Mouse (Mus musculus): ENCODE measurements around the gene Msh4. TPM values are rescaled to one million over a fixed set of nuclear protein-coding genes. Genes with fewer than 3 reads are reported as not detected.

Gene Msh4
- total RNA-seq (2014; rRNA removed): 0.07 and 0.09 TPM in 2 replicates
- not detected in 2 replicates for polyA plus RNA-seq (2012; rRNA removed)

GRCm38 (mm10) chr3:153906136-153906871 lies at the start of gene Msh4:
Gene Msh4 (minus strand): TSS chr3:153906138.
- H3K27ac ChIP-seq (replicated peaks; ENCODE audit: insufficient read depth, low read depth, low read length): no peak within 1 kb of the TSS
- H3K79me2 ChIP-seq (ENCODE audit: control insufficient read depth, insufficient read depth, low read length): no peaks in the 10 kb centered on the region; the same call in 1 of the 2 replicates
- no peak for TF ChIP-seq CTCF (IDR thresholded peaks at IDR 0.05; ENCODE audit: low read depth, low read length)
- TF ChIP-seq POLR2A (IDR thresholded peaks at IDR 0.05; ENCODE audit: extremely low read depth, insufficient read depth, low read length): no peak
- H3K36me3 ChIP-seq (ENCODE audit: control insufficient read depth, insufficient read depth, low read length): peaks cover 57% of the 10 kb centered on the region
- DNase-seq (ENCODE audit: extremely low read depth, low read depth, low spot score): no peak
- no peaks in the 10 kb centered on the region for H3K27me3 ChIP-seq (ENCODE audit: control insufficient read depth, insufficient read depth, low read length)
- H3K9ac ChIP-seq (ENCODE audit: low read depth, low read length): no peak within 1 kb of the TSS
- no peak within 1 kb of the TSS for H3K4me3 ChIP-seq (ENCODE audit: insufficient read depth, low read depth, low read length)
- H3K4me1 ChIP-seq (ENCODE audit: control insufficient read depth, insufficient read depth, low read length): peaks cover 16% of the 10 kb centered on the region
- WGBS: 87% methylated on average over 9 of the region's 9 CpGs

DNA sequence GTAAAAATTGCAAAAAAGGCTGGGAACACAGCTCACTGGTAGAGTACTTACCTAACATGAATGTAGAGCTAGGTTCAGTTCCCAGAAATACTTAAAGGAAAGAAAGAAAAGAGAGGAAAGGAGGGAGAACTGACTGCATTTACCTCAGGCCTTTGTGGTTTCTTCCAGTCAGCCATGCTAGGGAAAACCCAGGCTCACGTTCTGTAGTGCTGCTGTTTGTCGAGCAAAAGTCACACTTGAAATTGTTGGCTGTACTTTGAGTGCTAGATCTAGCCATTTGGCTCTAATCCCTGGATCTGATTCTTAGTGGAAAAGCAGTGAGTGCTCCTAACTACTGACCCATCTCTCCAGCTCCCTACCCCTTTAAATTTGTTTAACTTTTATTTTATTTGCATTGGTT lies 42.2 kb upstream of the Msh4 start:
- no peaks in the 10 kb centered on the region for H3K79me2 ChIP-seq (ENCODE audit: control insufficient read depth, insufficient read depth, low read length)
- no peaks in the 10 kb centered on the region for H3K36me3 ChIP-seq (ENCODE audit: control insufficient read depth, insufficient read depth, low read length)
- peaks cover 9% of the 10 kb centered on the region for H3K4me1 ChIP-seq (ENCODE audit: control insufficient read depth, insufficient read depth, low read length)
- no peak overlapping the region for H3K9ac ChIP-seq (ENCODE audit: low read depth, low read length)
- DNase-seq (ENCODE audit: extremely low read depth, low read depth, low spot score): peak; percentile 93
- H3K27ac ChIP-seq (replicated peaks; ENCODE audit: insufficient read depth, low read depth, low read length): peak overlapping the region; percentile 77
- TF ChIP-seq POLR2A (IDR thresholded peaks at IDR 0.05; ENCODE audit: extremely low read depth, insufficient read depth, low read length) (no peak), CTCF (IDR thresholded peaks at IDR 0.05; ENCODE audit: low read depth, low read length) (no peak)
- WGBS: 8% methylated on average over 2 of the region's 2 CpGs
- no peak overlapping the region for H3K4me3 ChIP-seq (ENCODE audit: insufficient read depth, low read depth, low read length)
- no peaks in the 10 kb centered on the region for H3K27me3 ChIP-seq (ENCODE audit: control insufficient read depth, insufficient read depth, low read length)

DNA sequence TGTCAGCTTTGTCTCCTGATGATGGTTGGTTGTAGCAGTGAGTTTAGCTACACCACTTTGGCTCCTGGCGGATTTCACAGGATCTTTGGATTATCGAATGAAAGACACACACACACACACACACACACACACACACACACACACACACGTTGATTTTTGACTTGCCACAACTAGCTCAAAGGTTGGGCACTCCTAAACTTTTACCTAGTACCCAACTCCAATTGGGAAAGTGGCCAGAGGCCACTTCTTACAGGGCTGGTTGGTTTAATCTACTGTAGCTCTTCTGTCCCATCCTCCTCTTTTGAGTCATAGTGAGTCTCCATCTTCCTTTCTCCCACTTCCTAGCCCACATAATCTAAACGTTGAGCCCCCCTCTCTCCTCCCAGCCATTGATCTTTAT lies 41.3 kb upstream of the Msh4 start:
- Histone ChIP-seq H3K36me3 (ENCODE audit: control insufficient read depth, insufficient read depth, low read length) (no peaks in the 10 kb centered on the region), H3K9ac (ENCODE audit: low read depth, low read length) (no peak overlapping the region), H3K27me3 (ENCODE audit: control insufficient read depth, insufficient read depth, low read length) (no peaks in the 10 kb centered on the region), H3K79me2 (ENCODE audit: control insufficient read depth, insufficient read depth, low read length) (no peaks in the 10 kb centered on the region), H3K27ac (replicated peaks; ENCODE audit: insufficient read depth, low read depth, low read length) (peak overlapping the region; percentile 17; the same call in 1 of the 2 replicates), H3K4me3 (ENCODE audit: insufficient read depth, low read depth, low read length) (no peak overlapping the region), H3K4me1 (ENCODE audit: control insufficient read depth, insufficient read depth, low read length) (peaks cover 15% of the 10 kb centered on the region)
- no peak for TF ChIP-seq CTCF (IDR thresholded peaks at IDR 0.05; ENCODE audit: low read depth, low read length)
- no peak for TF ChIP-seq POLR2A (IDR thresholded peaks at IDR 0.05; ENCODE audit: extremely low read depth, insufficient read depth, low read length)
- 12% methylated on average over 4 of the region's 4 CpGs for WGBS
- DNase-seq (ENCODE audit: extremely low read depth, low read depth, low spot score): peak; percentile 84

DNA sequence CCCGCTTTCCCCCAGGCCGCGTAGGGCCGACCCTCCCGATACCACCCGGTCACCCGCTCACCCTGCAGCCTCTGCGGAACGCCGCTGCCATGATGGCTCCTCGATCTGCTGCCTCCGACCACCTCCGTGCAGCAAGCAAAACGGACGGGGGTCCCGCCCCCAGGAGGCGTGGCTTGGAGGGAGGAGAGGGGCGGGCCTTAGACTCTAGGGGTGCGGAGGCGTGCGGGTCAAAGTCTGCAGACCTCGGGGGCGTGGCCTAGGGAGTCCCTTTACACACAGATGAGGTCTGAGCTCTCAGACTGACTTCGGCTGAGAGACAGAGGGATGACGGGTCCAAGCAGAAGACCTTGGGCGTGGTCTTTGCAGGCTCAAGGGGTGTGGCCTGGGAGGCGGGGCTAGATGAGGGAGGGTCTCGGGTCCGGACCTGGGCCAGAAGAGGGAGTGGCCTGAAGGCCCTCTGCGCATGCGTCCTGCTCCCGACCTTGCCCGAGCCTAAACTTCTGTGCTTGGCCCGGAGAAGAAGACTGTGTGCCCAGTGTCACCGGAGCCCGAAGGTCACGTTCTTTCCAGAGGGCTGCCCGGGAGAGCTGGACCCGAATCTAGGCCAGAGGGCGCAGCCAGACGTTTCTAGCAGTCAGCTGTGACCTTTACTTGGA lies 38.5 kb upstream of the Msh4 start, which contains the start of gene Acadm:
Gene Acadm (minus strand): TSS at position 298 of the 656 bp plus-strand sequence.
- WGBS: under 1% methylated on average over 41 of the region's 41 CpGs
- peak; percentile 94 for TF ChIP-seq POLR2A (IDR thresholded peaks at IDR 0.05; ENCODE audit: extremely low read depth, insufficient read depth, low read length)
- no peak for TF ChIP-seq CTCF (IDR thresholded peaks at IDR 0.05; ENCODE audit: low read depth, low read length)
- H3K4me3 ChIP-seq (ENCODE audit: insufficient read depth, low read depth, low read length): peak within 1 kb of the TSS; percentile 79
- H3K4me1 ChIP-seq (ENCODE audit: control insufficient read depth, insufficient read depth, low read length): peaks cover 15% of the 10 kb centered on the region
- H3K36me3 ChIP-seq (ENCODE audit: control insufficient read depth, insufficient read depth, low read length): peaks cover 9% of the 10 kb centered on the region
- peak; percentile 99 for DNase-seq (ENCODE audit: extremely low read depth, low read depth, low spot score)
- H3K27ac ChIP-seq (replicated peaks; ENCODE audit: insufficient read depth, low read depth, low read length): peak within 1 kb of the TSS; percentile 86
- peak within 1 kb of the TSS; percentile 88 for H3K9ac ChIP-seq (ENCODE audit: low read depth, low read length)
- H3K27me3 ChIP-seq (ENCODE audit: control insufficient read depth, insufficient read depth, low read length): no peaks in the 10 kb centered on the region
- H3K79me2 ChIP-seq (ENCODE audit: control insufficient read depth, insufficient read depth, low read length): no peaks in the 10 kb centered on the region; the same call in 1 of the 2 replicates

- Histone ChIP-seq H3K27ac (replicated peaks; ENCODE audit: insufficient read depth, low read depth, low read length) (peak overlapping the region; percentile 86), H3K9ac (ENCODE audit: low read depth, low read length) (peak overlapping the region; percentile 88), H3K27me3 (ENCODE audit: control insufficient read depth, insufficient read depth, low read length) (no peaks in the 10 kb centered on the region), H3K4me1 (ENCODE audit: control insufficient read depth, insufficient read depth, low read length) (peaks cover 15% of the 10 kb centered on the region), H3K36me3 (ENCODE audit: control insufficient read depth, insufficient read depth, low read length) (peaks cover 13% of the 10 kb centered on the region), H3K4me3 (ENCODE audit: insufficient read depth, low read depth, low read length) (peak overlapping the region; percentile 79), H3K79me2 (ENCODE audit: control insufficient read depth, insufficient read depth, low read length) (no peaks in the 10 kb centered on the region; the same call in 1 of the 2 replicates)
- peak; percentile 67 for DNase-seq (ENCODE audit: extremely low read depth, low read depth, low spot score)
- under 1% methylated on average over 19 of the region's 19 CpGs for WGBS
- no peak for TF ChIP-seq CTCF (IDR thresholded peaks at IDR 0.05; ENCODE audit: low read depth, low read length)
- no peak for TF ChIP-seq POLR2A (IDR thresholded peaks at IDR 0.05; ENCODE audit: extremely low read depth, insufficient read depth, low read length)
These were observed 38.0 kb upstream of the Msh4 start for GRCm38 (mm10) chr3:153943901-153944334.
